Mouse (Mus musculus): ENCODE measurements around the gene Cux2.

GRCm38 (mm10) chr5:121828491-121829432 lies 221.1 kb downstream of the Cux2 start:
- TF ChIP-seq CTCF (IDR thresholded peaks at IDR 0.05; ENCODE audit: insufficient read depth, low read length) = no peak
- TF ChIP-seq POLR2A (IDR thresholded peaks at IDR 0.05; ENCODE audit: borderline replicate concordance, extremely low read depth, low read depth, low read length) = no peak
